Mouse (Mus musculus) heart, adult 2 months (tissue): ENCODE measurements around the gene Gstt3.

Experiments
- CTCF ChIP-seq: fragments of 200-600 bp; IDR thresholded peaks from 2 replicates; pipeline ENCODE4 v1.8.1; 2022; ENCODE audit warnings: antibody characterized with exemption, mild to moderate bottlenecking, moderate library complexity
- EP300 ChIP-seq: fragments of 200-500 bp; IDR thresholded peaks from 2 replicates; pipeline ENCODE4 v1.6.1; 2011; ENCODE audit warnings: low read depth, low read length, control low read depth; ENCODE audit not compliant: insufficient read depth
- POLR2A ChIP-seq: fragments of 200-500 bp; IDR thresholded peaks from 2 replicates; pipeline ENCODE4 v1.6.1; 2011; ENCODE audit warnings: mild to moderate bottlenecking, low read depth, low read length, control low read depth; ENCODE audit not compliant: insufficient read depth

- TF ChIP-seq CTCF (no peak), POLR2A (no peak), EP300 (no peak)
Observed at GRCm38 (mm10) chr10:75785442-75785841, 4.2 kb upstream of the Gstt3 start.
